Mouse (Mus musculus) kidney, embryonic 15.5 days (tissue): ENCODE data around the gene Zmym4. TPM values are rescaled to one million over a fixed set of nuclear protein-coding genes. Genes with fewer than 3 reads are reported as not detected.
"Not testable (repeated sequence)": the region's sequence is repeated elsewhere in the genome, so short reads cannot be mapped to it uniquely, and the experiment has no call there.

Experiments used
- ATAC-seq: fragments of 200-750 bp; cut with Nextera tagmentation; replicated peaks from 2 replicates; pipeline ENCODE4 v1.8.0; 2017; ENCODE audit warnings: moderate TSS enrichment; ENCODE audit not compliant: low FRiP score
- H3K27ac ChIP-seq: fragments of 300-500 bp; sonication (generic); 2 replicates; pipeline ENCODE4 v1.5.1; 2015; ENCODE audit warnings: mild to moderate bottlenecking, inconsistent platforms
- H3K27me3 ChIP-seq: fragments of 300-500 bp; sonication (generic); 2 replicates; pipeline ENCODE4 v1.6.1; 2015; ENCODE audit warnings: inconsistent platforms
- H3K36me3 ChIP-seq: fragments of 300-500 bp; sonication (generic); 2 replicates; pipeline ENCODE4 v1.6.1; 2015; ENCODE audit warnings: inconsistent platforms
- H3K4me1 ChIP-seq: fragments of 300-500 bp; sonication (generic); 2 replicates; pipeline ENCODE4 v1.6.1; 2015; ENCODE audit warnings: inconsistent platforms
- H3K4me2 ChIP-seq: fragments of 300-500 bp; sonication (generic); 2 replicates; pipeline ENCODE4 v1.6.1; 2015; ENCODE audit warnings: moderate library complexity, mild to moderate bottlenecking, inconsistent platforms
- H3K4me3 ChIP-seq: fragments of 300-500 bp; sonication (generic); replicated peaks from 2 replicates; pipeline ENCODE4 v1.5.1; 2015; ENCODE audit warnings: mild to moderate bottlenecking, inconsistent platforms
- H3K9ac ChIP-seq: fragments of 300-500 bp; sonication (generic); 2 replicates; pipeline ENCODE4 v1.6.1; 2015; ENCODE audit warnings: mild to moderate bottlenecking, inconsistent platforms
- H3K9me3 ChIP-seq: fragments of 300-500 bp; sonication (generic); replicated peaks from 2 replicates; pipeline ENCODE4 v1.6.1; 2016; ENCODE audit warnings: inconsistent platforms
- WGBS: fragments of 180-500 bp; shearing (Covaris S2); methylation state at CpG from one replicate; pipeline ENCODE4 v1.1.7; 2015; ENCODE audit warnings: mixed read lengths; 5-methylcytosine and 5-hydroxymethylcytosine counted together
- polyA plus RNA-seq: library from polyadenylated mRNA; unstranded; fragments of >200 nt; fragmentation: Nextera tagmentation; extraction: Ambion mirVana; gene quantifications from 2 replicates; pipeline ENCODE4 v1.2.1, GENCODE M21; 2015

Gene Zmym4
- 19.8 and 20.3 TPM in 2 replicates for polyA plus RNA-seq

DNA sequence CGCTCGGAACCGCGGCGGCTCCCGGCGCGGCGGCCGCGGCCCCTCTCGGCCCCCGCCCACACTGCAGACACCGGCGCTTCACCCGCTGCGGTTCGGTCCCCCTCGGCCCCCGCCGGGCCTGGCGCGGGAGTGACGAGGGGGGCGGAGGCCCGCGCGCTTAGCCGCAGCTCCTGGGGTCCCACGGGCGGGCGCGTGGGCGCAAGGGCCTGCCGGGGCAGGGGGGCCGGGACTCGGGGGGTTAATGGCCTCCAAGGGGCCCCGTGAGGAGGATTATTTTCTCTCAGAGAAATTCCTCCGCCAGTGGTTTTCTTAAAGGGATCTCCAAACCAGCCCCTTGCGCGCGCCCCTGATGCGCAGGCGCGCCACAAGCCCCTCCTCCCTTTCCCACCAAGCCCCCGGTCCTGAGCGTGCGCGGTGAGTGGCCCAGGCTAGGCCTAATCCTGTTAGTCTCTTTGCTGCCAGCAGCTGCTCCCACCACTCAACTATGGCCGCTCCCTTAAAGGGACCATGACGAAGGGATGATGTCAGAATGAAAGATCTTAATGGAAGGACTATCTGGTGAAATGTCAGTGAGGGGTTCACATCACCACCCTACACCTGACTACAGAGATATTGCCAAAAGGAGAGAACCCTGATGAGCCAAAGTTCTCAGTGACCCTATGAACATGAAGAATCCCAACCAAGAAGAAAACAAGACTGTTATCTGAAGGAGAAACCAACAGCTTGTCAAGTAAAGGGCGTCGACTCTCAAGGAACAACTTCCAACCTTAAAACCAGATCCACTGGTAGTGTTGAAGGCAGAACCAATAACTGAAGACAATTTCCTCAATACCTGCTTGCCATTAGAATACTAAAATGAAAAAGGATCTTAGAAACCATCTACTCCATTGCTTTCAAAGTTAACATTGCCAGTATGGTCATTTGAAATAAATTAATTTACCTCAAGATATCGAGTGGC, at the start of gene Zmym4:
Gene Zmym4, minus strand, starts transcription at position 272 of the 958 bp plus-strand sequence.
- 6% methylated on average over 52 of the region's 54 CpGs for WGBS
- H3K36me3 ChIP-seq: no peaks in the 10 kb centered on the region

DNA sequence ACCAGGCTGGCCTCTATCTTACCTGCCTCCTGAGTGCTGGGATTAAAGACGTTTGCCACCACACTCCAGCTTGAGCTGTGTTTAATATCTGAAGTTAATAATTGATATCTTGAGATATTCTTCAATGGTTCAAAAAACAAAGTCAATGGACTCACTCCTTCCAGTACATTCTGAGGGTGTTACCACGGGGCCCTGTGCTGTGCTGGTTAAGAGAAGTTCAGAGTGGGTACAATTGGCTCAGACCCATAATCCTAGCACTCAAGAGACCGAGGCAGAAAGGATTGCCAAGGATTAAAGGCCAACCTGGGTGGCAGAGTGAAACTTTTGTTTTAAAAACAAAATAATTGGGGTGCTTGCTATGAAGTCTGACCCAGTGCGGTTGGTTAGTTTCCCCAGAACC, 48.4 kb upstream of the Zmym4 start:
- Histone ChIP-seq H3K9me3 (no peaks in the 10 kb centered on the region), H3K27me3 (no peaks in the 10 kb centered on the region), H3K36me3 (no peaks in the 10 kb centered on the region), H3K4me2 (no peak overlapping the region), H3K4me1 (peaks cover 6% of the 10 kb centered on the region; the same call in 1 of the 2 replicates), H3K4me3 (no peak overlapping the region), H3K27ac (no peak overlapping the region), H3K9ac (no peak overlapping the region)
- whole genome bisulfite sequencing: 79% methylated on average over 4 of the region's 4 CpGs
- no peak for ATAC-seq

More for the DNA sequence above, at the start of gene Zmym4:
- Histone ChIP-seq H3K9me3 (no peaks in the 10 kb centered on the region), H3K4me1 (peaks cover 8% of the 10 kb centered on the region), H3K9ac (peak within 1 kb of the TSS; percentile 93), H3K4me3 (peak within 1 kb of the TSS; percentile 85), H3K27me3 (no peaks in the 10 kb centered on the region), H3K4me2 (peak within 1 kb of the TSS; percentile 61), H3K27ac (peak within 1 kb of the TSS; percentile 97)
- ATAC-seq: peak; percentile 98

DNA sequence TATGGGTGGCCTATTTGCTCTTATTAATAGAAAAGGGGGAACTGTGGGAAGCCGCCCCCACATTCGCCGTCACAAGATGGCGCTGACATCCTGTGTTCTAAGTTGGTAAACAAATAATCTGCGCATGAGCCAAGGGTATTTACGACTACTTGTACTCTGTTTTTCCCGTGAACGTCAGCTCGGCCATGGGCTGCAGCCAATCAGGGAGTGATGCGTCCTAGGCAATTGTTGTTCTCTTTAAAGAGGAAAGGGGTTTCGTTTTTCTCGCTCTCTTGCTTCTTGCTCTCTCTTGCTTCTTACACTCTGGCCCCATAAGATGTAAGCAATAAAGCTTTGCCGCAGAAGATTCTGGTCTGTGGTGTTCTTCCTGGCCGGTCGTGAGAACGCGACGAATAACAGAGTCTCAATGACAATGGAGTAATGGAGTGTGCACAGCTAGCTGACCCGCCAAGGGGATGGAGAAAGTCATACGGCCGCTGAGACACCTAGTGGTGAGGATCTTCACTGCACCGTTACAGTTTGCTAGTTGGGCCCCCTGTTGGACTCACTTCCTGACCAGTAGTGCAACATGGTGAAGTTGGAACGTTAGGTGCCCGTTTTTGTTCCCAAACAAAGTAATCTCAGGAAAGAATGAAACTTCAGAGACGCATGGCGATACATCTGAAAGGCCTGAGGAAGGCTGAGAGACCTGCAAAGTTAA, 47.5 kb upstream of the Zmym4 start:
- H3K9me3 ChIP-seq, H3K9ac ChIP-seq, H3K27me3 ChIP-seq, H3K4me1 ChIP-seq, H3K36me3 ChIP-seq: not testable (repeated sequence)
- WGBS: 13% methylated on average over 14 of the region's 26 CpGs
- ATAC-seq: peak; percentile 93
- Histone ChIP-seq H3K4me3 (peak overlapping the region; percentile 36), H3K27ac (peak overlapping the region; percentile 64), H3K4me2 (peak overlapping the region; percentile 39)

DNA sequence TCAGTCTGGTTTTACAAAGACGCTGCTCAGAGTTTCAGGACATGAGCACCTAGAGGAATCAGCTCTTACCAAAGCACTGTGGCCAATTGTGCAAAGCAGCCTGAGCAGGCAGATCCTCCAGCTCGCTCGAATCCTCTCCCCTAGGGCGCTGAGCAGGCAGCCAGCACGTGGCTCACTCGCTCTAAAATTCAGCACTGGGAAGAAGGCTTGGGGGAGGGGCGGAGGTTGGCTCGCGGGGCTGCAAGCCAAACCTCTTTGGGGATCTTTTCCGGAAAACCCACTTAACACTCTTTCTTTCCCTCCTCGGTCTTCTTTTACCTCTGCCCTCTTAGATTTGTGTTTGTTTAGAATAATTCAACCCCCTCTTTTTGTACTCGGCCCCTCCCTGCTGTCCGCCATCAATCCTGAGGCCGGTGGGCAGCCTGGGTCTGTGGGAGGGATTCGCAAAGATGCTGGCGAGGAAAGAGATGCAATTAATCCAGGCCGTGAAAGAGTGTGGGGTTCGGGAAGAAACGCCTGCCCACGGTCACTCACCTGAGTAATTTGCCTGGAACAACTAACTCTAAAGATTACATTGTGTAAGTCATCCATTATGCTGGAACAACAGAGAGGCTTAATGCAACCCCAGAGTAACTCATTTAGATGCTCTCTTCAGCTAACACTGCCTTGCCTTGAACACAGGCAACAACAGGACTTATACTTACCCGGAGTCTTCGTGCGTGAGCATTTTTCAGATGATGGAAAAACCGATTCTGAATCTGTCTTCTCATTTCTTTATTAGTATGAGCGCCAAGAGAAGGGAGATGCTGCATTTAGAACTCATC, 37.4 kb upstream of the Zmym4 start:
- Histone ChIP-seq H3K27ac (0 out of 2 replicates have a peak overlapping the region, but pooled peaks have one; percentile 18), H3K9ac (peak overlapping the region; percentile 40; the same call in 1 of the 2 replicates)
- WGBS: 15% methylated on average over 25 of the region's 25 CpGs

DNA sequence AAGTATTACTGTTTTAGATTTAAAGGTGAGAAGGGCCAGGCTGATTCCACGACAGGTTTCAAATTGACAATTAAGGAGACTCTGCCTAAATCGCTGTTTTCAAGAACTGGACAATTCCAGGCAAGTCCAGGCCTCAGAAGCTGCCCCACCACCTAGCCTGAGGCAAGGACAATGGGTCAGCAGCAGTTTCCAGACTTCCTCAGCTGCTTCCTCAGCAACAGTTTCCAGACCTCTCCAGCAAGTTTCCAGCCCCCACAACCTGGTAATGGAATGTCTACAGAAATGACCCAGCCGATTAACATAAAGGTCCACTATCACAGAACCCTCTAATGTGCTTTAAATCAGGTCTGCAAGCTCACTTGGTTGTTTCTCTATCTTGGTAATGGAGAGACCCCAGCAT, 36.4 kb upstream of the Zmym4 start:
- WGBS: 75% methylated on average over 3 of the region's 3 CpGs
- no peak overlapping the region for H3K4me3 ChIP-seq

More for the DNA sequence above, 37.4 kb upstream of the Zmym4 start:
- Histone ChIP-seq H3K4me1 (peaks cover 10% of the 10 kb centered on the region), H3K4me3 (peak overlapping the region; percentile 45), H3K9me3 (no peaks in the 10 kb centered on the region), H3K36me3 (no peaks in the 10 kb centered on the region), H3K27me3 (peaks cover 8% of the 10 kb centered on the region; the same call in 1 of the 2 replicates), H3K4me2 (peak overlapping the region; percentile 70)
- ATAC-seq: peak; percentile 66; the same call in 1 of the 2 replicates

DNA sequence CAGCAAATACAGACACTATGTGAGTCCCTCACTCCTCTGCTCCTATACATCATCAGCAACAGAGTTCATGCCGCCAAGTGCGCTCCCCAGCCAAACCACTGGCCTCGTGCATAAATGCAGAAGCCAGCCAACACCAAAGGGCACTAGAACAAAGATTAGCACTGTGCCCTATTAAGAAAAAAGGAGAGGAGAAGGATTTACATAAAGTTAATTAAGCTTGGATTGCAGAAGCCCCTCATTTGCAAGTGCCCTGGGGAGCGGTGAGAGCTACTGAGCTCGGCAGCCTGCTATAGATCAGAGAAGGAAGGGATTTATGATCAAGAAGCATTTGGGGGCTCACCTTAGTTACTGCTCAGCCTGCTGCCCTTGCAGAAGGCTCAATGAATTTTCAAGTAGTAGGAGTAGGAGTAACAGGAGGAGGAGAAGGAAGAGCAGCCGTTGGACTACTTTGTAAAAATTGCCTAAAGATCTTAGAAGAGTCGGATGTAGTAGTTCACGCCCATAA, 32.7 kb upstream of the Zmym4 start:
- H3K9ac ChIP-seq: no peak overlapping the region
- WGBS: 36% methylated on average over 8 of the region's 8 CpGs
- peaks cover 10% of the 10 kb centered on the region for H3K4me1 ChIP-seq
- H3K36me3 ChIP-seq: no peaks in the 10 kb centered on the region
- no peak overlapping the region for H3K27ac ChIP-seq
- peaks cover 9% of the 10 kb centered on the region; the same call in 1 of the 2 replicates for H3K27me3 ChIP-seq
- no peak overlapping the region for H3K4me2 ChIP-seq
- H3K9me3 ChIP-seq: no peaks in the 10 kb centered on the region
- H3K4me3 ChIP-seq: no peak overlapping the region
- ATAC-seq: no peak

More for the DNA sequence above, 36.4 kb upstream of the Zmym4 start:
- no peak for ATAC-seq
- peaks cover 9% of the 10 kb centered on the region; the same call in 1 of the 2 replicates for H3K27me3 ChIP-seq
- H3K4me2 ChIP-seq: no peak overlapping the region
- H3K9me3 ChIP-seq: no peaks in the 10 kb centered on the region
- H3K9ac ChIP-seq: no peak overlapping the region
- peaks cover 10% of the 10 kb centered on the region for H3K4me1 ChIP-seq
- H3K36me3 ChIP-seq: no peaks in the 10 kb centered on the region
- no peak overlapping the region for H3K27ac ChIP-seq

DNA sequence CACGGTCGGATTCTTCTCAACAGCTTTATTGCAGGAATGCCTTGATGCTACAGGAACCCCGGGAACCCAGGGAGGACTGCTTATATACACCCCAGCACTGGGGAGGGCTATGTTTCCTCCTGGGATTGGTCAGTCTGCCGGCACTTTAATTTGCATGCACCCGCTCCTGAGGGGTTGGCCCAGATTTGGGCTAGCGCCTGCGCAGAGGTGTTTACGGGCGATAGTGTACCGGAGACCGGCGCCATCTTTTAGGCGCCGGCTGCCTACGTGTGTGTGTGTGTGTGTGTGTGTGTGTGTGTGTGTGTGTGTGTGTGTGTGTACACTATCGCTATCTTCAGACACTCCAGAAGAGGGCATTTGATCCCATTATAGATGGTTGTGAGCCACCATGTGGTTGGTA, 31.4 kb upstream of the Zmym4 start:
- H3K4me2 ChIP-seq, H3K9me3 ChIP-seq, H3K27ac ChIP-seq, ATAC-seq, H3K9ac ChIP-seq, H3K27me3 ChIP-seq, H3K36me3 ChIP-seq, H3K4me1 ChIP-seq, H3K4me3 ChIP-seq: not testable (repeated sequence)
- WGBS: 94% methylated on average over 16 of the region's 16 CpGs

DNA sequence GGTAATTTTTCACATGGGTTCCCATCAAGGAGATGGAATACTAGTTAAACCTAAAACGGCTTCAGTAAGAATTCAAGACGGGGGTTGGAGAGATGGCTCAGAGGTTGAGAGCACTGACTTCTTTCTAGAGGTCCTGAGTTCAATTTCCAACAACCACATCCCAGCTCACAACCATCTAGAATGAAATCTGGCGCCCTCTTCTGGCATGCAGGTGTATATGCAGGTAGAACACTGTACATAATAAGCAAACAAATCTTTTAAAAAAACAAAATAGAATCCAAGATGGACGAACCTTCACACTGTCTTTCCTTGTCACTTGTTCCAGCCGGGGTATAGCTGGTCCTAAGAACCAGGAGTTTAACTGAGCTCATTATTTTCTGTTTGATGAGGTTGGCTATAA, 24.4 kb upstream of the Zmym4 start:
- H3K4me1 ChIP-seq: no peaks in the 10 kb centered on the region
- WGBS: 66% methylated on average over 5 of the region's 5 CpGs
- H3K9ac ChIP-seq: no peak overlapping the region
- H3K36me3 ChIP-seq: no peaks in the 10 kb centered on the region
- no peaks in the 10 kb centered on the region for H3K27me3 ChIP-seq
- no peak overlapping the region for H3K27ac ChIP-seq
- H3K4me3 ChIP-seq: no peak overlapping the region
- no peak for ATAC-seq
- no peak overlapping the region for H3K4me2 ChIP-seq
- no peaks in the 10 kb centered on the region for H3K9me3 ChIP-seq

DNA sequence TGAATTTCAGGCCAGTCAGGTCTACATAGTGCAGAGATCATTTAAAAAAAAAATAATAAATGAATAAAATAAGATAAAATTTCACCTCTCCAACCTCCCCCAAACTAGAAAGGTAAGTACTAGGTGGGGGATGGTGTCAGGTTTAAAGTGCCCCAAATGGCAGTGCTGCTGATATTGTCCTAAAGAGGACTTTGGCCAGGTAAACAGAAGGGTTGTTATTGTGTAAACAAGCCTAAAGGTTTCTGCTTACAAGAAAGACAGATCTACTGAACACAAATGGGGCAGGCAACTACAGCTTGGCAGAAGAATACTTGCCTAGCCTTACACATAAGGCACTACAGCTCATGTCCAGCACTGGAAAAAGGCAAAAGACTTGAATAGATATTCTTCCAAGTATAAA, 22.6 kb upstream of the Zmym4 start:
- Histone ChIP-seq H3K27me3 (no peaks in the 10 kb centered on the region), H3K4me1 (no peaks in the 10 kb centered on the region), H3K4me3 (no peak overlapping the region), H3K4me2 (no peak overlapping the region), H3K9ac (no peak overlapping the region), H3K36me3 (no peaks in the 10 kb centered on the region), H3K27ac (no peak overlapping the region), H3K9me3 (no peaks in the 10 kb centered on the region)
- no peak for ATAC-seq

DNA sequence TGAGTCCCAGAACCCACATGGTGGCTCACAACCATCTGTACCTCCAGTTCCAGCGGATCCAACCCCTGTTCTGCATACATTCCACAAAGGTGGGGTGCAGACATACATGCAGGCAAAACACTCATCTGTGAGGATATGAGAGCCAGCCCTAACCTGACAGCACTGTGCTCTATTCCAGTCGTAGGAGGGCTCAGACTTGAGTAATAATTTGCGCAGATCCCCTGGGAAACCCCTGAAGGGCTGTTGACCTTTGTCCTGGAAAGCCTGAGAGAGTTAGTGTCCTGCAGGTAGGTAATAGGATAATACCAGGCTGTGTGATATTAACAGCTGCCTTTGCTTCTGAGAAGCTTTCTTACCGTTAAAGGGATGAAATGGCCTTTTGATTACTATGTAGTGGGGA, 20.6 kb upstream of the Zmym4 start:
- Histone ChIP-seq H3K27me3 (no peaks in the 10 kb centered on the region), H3K4me2 (no peak overlapping the region), H3K4me1 (no peaks in the 10 kb centered on the region), H3K9ac (no peak overlapping the region), H3K36me3 (no peaks in the 10 kb centered on the region), H3K4me3 (no peak overlapping the region), H3K27ac (no peak overlapping the region), H3K9me3 (no peaks in the 10 kb centered on the region)
- WGBS: 70% methylated on average over 4 of the region's 4 CpGs
- no peak for ATAC-seq

DNA sequence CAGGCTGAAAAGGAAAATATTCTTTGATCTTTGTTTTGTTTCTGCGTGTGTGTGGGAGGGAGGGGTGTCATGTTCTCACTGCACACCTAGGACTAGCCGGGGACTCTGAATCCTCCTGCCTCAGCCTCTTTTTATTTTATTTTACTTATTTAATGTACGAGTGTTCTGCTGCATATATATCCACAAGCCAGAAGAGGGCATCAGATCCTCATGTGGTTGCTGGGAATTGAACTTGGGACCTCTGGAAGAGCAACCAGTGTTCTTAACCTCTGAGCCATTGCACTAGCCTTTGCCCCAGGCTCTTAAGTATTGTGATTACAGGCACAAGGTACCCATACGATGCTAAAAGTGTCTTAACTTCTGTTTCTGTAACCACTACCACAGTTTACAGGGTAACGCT, 18.8 kb upstream of the Zmym4 start:
- WGBS: 79% methylated on average over 5 of the region's 5 CpGs
- Histone ChIP-seq H3K27ac (no peak overlapping the region), H3K4me1 (no peaks in the 10 kb centered on the region), H3K4me3 (no peak overlapping the region), H3K9ac (no peak overlapping the region), H3K27me3 (no peaks in the 10 kb centered on the region), H3K36me3 (no peaks in the 10 kb centered on the region), H3K9me3 (no peaks in the 10 kb centered on the region), H3K4me2 (no peak overlapping the region)
- ATAC-seq: no peak
